ENCODE assay signal across 8 mouse cellular contexts in the genomic region with DNA sequence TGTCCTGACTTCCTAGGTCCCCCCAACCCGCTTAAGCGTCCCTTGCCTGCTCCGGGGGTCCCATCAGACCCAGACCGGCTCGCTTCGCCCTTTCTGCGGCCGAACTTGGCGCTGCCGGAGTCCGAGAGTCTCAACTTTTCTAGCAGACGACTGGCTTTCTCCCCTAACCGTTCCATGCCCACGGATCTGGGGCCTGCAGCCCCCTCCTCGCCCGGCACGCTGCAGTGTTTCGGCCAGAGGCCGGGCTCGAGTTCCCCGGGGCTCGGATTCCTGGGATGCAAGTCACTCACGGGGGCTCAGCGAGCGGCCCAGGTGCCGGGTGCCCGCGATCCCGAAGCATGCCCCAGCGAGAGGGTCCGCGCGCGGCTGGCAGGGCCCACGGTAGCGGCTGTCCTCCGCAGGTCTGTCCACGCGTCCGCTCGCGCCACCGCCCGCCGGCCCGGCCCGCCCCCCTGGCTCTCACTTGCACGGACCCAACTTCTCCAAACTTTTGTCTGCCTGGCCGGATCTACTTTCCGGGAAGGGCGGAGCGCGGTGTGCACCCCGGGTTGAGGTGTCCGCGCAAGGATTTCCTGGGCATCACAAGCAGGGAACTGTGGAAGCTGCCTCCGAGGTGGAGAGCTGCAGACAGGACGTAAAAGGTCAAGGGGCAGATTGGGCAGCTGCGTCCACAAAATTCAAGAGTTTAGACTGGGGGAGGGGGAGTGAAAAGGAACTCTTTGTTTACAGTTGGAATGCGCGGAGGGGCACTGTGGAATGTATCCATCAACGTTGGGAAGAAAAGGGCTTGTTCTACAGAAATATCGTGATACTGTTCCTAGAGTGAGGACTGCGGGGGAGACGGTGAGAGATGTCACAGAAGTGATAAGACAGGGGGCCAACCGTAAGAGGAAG. TPM values are rescaled to one million over a fixed set of nuclear protein-coding genes. Genes with fewer than 3 reads are reported as not detected.
A peak's percentile ranks its signal among the peaks of the same experiment; 100 is the strongest.
DNase-seq lines count a peak whose midpoint lies in the region; ATAC-seq and TF ChIP-seq lines count a peak whose summit lies in the region.

A gene (minus strand): TSS at position 470 of the 894 bp plus-strand sequence.

- H3K9ac ChIP-seq in ES-E14 (ENCODE audit: insufficient read depth, low read depth, low read length, poor library complexity, severe bottlenecking) = peak within 1 kb of the TSS; percentile 96

- H3K36me3 ChIP-seq in ES-E14 (ENCODE audit: control insufficient read depth, insufficient read depth, low read length, poor library complexity, severe bottlenecking) = peaks cover 33% of the 10 kb centered on the region

- in situ Hi-C loops in ES-E14 (cut with MboI; ENCODE audit: low sequenced_read_pairs in 2 of 2, unreplicated experiment in 2 of 2) = no loop called here

- peak within 1 kb of the TSS; percentile 85 to 89 for H3K4me3 ChIP-seq in ES-E14 (ENCODE audit: insufficient read depth in 1 of 2, low read depth in 1 of 2, low read length in 2 of 2, poor library complexity in 1 of 2, severe bottlenecking in 1 of 2)

- peaks cover under 1 to 8% of the 10 kb centered on the region in 2 experiments; a peak in 3 of 4 replicates for H3K4me1 ChIP-seq in ES-E14 (ENCODE audit: control insufficient read depth in 2 of 2, insufficient read depth in 2 of 2, low read length in 2 of 2, poor library complexity in 1 of 2)

- peak within 1 kb of the TSS; percentile 94 for H3K27ac ChIP-seq in ES-E14 (ENCODE audit: insufficient read depth, low read depth, low read length, poor library complexity, severe bottlenecking)

- peak; percentile 31 to 61; a peak in 2 of 4 replicates for ATAC-seq in hematopoietic stem cell, adult 5-6 weeks (replicated peaks in 1 of 2; ENCODE audit: insufficient read depth in 1 of 2, low FRiP score in 2 of 2, low TSS enrichment in 1 of 2, low read depth in 1 of 2, poor library complexity in 2 of 2, severe bottlenecking in 2 of 2)

- DNase-seq in ES-E14 (ENCODE audit: low read depth, low spot score) = peak; percentile 90
- DNase-seq in cerebellum, adult 8-10 months = peak; percentile 32
- peak; percentile 41 to 67 for DNase-seq in frontal cortex, adult 2 months (ENCODE audit: extremely low spot score in 1 of 2, low spot score in 1 of 2)
- DNase-seq in layer of hippocampus, adult 9-11 months = peak; percentile 73
- peak; percentile 96 for DNase-seq in lung, postnatal 10 days
- peak; percentile 86 for DNase-seq in ovary, postnatal 14 days (ENCODE audit: low spot score)
- DNase-seq in thymus, postnatal 36 days = peak; percentile 39 to 58

- H3K9me3 ChIP-seq in ES-E14 (ENCODE audit: control insufficient read depth, insufficient read depth, low read depth, low read length) = no peaks in the 10 kb centered on the region

TF ChIP-seq in ES-E14, 5 proteins besides CTCF, POLR2A, EP300 and RAD21:
- no peak for TF ChIP-seq HCFC1 (IDR thresholded peaks at IDR 0.05; ENCODE audit: borderline replicate concordance, insufficient read depth, low read length)
- peak; percentile 90 for TF ChIP-seq CHD2 (IDR thresholded peaks at IDR 0.05; ENCODE audit: low read depth, low read length)

RNA-seq across cellular contexts. Expression of the gene that starts here (rescaled TPM):
- total RNA-seq in ES-E14 (2012; rRNA removed) = 65.1 and 94.1 TPM in 2 replicates
- 2.3 and 2.8 TPM in 2 replicates for polyA plus RNA-seq in frontal cortex, adult 2 months (2012; rRNA removed)
- total RNA-seq in hematopoietic stem cell, adult 5-6 weeks (2017) = 0.74 and 1.3 TPM in 2 replicates

Comparison
In these comparisons a context has a peak if more than half of its experiments do, and no peak if none do; other contexts are left out.
1. Peak in every context shown above with its lines: DNase-seq, ATAC-seq, H3K4me3 ChIP-seq and H3K27ac ChIP-seq.
2. RNA of the gene that starts here (total RNA-seq): 65.1 to 94.1 TPM in ES-E14; 0.74 to 1.3 TPM in hematopoietic stem cell, adult 5-6 weeks; every median in the first group is over 10 times any median in the second.
3. DNase-seq: peak in every context shown above with its lines; median percentile 96 in lung, postnatal 10 days; 90 in ES-E14; 86 in ovary, postnatal 14 days; 73 in layer of hippocampus, adult 9-11 months; 54 in frontal cortex, adult 2 months; 48 in thymus, postnatal 36 days; 32 in cerebellum, adult 8-10 months.